Comparison of ENCODE assay signal across 8 mouse cellular contexts in the genomic region with DNA sequence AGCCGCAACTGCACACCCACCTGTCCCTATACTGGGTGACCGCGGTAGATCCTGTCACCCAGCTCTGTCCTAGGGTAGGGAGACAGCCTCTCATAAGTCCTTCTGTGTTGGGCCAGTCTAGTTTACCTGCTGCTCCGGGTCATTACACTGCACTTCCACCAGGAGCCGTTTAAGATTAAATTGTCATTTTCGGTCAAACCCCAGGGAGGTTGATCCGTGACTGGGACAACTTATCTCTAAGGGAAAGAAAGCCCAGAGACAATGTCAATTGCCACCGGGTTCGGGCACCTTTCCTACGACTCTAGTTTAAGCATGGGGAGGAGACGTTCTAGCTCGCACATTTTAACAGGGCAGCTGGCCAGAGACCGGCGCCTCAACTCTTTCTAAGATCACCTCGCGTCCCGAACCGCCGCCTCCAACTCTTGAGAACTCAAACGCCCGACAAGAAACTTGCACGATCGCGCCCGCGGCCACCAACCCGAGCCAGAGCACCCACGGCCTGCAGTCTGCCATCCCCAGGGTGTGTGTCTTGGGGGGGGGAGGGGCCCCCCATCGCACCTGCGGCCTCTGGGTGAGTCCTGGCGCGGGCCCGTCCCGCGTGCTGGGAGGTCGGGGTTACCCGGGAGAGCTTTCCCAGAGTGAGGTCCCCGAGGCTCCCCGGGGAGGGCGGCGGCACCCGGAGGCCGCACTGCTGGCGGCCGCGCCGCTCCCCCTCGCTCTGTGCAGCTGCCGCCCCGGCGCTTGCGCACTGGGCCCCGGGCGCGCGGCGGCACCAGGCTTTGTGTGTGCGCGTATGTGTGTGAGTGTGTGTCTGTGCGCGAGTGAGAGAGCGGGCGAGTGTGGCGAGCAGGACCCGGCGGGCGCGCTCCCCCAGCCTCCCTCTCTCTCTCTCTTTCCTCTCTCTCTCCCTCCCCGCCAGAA. TPM values are rescaled to one million over a fixed set of nuclear protein-coding genes. Genes with fewer than 3 reads are reported as not detected.
DNase-seq lines count a peak whose midpoint lies in the region; ATAC-seq and TF ChIP-seq lines count a peak whose summit lies in the region.

A gene (plus strand): TSS at position 128 of the 921 bp plus-strand sequence.

- H3K79me2 ChIP-seq in liver, adult 2 months (ENCODE audit: control insufficient read depth, insufficient read depth, low read length): peaks cover 12% of the 10 kb centered on the region; the same call in 1 of the 2 replicates
- peaks cover 18% of the 10 kb centered on the region for H3K79me2 ChIP-seq in myocyte (ENCODE audit: control insufficient read depth, insufficient read depth)

- peak within 1 kb of the TSS; percentile 95 for H3K9ac ChIP-seq in heart, embryonic 13.5 days
- H3K9ac ChIP-seq in kidney, postnatal 0 days (ENCODE audit: low read depth, low read length): peak within 1 kb of the TSS; percentile 97
- peak within 1 kb of the TSS; percentile 88 for H3K9ac ChIP-seq in liver, adult 2 months (ENCODE audit: low read depth, low read length)

- H3K36me3 ChIP-seq in heart, embryonic 13.5 days: 0 out of 2 replicates have a peak, but pooled peaks cover 4% of the 10 kb centered on the region
- no peaks in the 10 kb centered on the region for H3K36me3 ChIP-seq in kidney, postnatal 0 days (ENCODE audit: insufficient read depth, low read length)
- no peaks in the 10 kb centered on the region for H3K36me3 ChIP-seq in liver, adult 2 months (ENCODE audit: control insufficient read depth, insufficient read depth, low read length)
- H3K36me3 ChIP-seq in myocyte (ENCODE audit: control insufficient read depth, insufficient read depth): no peaks in the 10 kb centered on the region

- TF ChIP-seq CTCF in kidney, postnatal 0 days (IDR thresholded peaks at IDR 0.05; ENCODE audit: low read depth): peak; percentile 49; the same call in 1 of the 2 replicates
- TF ChIP-seq CTCF in liver, adult 2 months (IDR thresholded peaks at IDR 0.05; ENCODE audit: low read depth, low read length): peak; percentile 25; the same call in 1 of the 2 replicates

- peak; percentile 82 for ATAC-seq in CD4-positive, CD25-positive, alpha-beta regulatory T cell, adult 4 months
- ATAC-seq in erythroid progenitor cell, adult 5-6 weeks (replicated peaks; ENCODE audit: low FRiP score, poor library complexity, severe bottlenecking): peak; percentile 57
- ATAC-seq in heart, embryonic 13.5 days (ENCODE audit: extremely low read depth, insufficient number of reproducible peaks, low FRiP score, low TSS enrichment): peak; percentile 48; the same call in 1 of the 2 replicates
- peak; percentile 78 for ATAC-seq in kidney, postnatal 0 days (replicated peaks; ENCODE audit: low FRiP score, low read depth)

- 1% methylated on average over 69 of the region's 69 CpGs for WGBS in heart, embryonic 13.5 days
- under 1% methylated on average over 67 of the region's 69 CpGs for WGBS in kidney, postnatal 0 days
- WGBS in liver, adult 2 months: under 1% methylated on average over 69 of the region's 69 CpGs

- peak within 1 kb of the TSS; percentile 91 for H3K4me2 ChIP-seq in heart, embryonic 13.5 days
- peak within 1 kb of the TSS; percentile 95 for H3K4me2 ChIP-seq in kidney, postnatal 0 days (ENCODE audit: low read length)
- peak within 1 kb of the TSS; percentile 74 for H3K4me2 ChIP-seq in myocyte (ENCODE audit: low read depth)

- H3K4me3 ChIP-seq in brown adipose tissue, adult 24 weeks (ENCODE audit: insufficient read depth, low read depth, low read length): peak within 1 kb of the TSS; percentile 96
- peak within 1 kb of the TSS; percentile 93 for H3K4me3 ChIP-seq in heart, embryonic 13.5 days
- peak within 1 kb of the TSS; percentile 97 for H3K4me3 ChIP-seq in kidney, postnatal 0 days (replicated peaks; ENCODE audit: low read depth, low read length)
- H3K4me3 ChIP-seq in liver, adult 2 months (ENCODE audit: insufficient read depth, low read depth, low read length): peak within 1 kb of the TSS; percentile 81
- peak within 1 kb of the TSS; percentile 57 for H3K4me3 ChIP-seq in myocyte

- H3K27me3 ChIP-seq in heart, embryonic 13.5 days (replicated peaks): no peaks in the 10 kb centered on the region
- H3K27me3 ChIP-seq in kidney, postnatal 0 days (ENCODE audit: insufficient read depth, low read length): no peaks in the 10 kb centered on the region
- H3K27me3 ChIP-seq in liver, adult 2 months (ENCODE audit: control insufficient read depth, insufficient read depth, low read length): no peaks in the 10 kb centered on the region
- no peaks in the 10 kb centered on the region for H3K27me3 ChIP-seq in myocyte (ENCODE audit: control insufficient read depth, insufficient read depth, insufficient read length)

- peak; percentile 88 for DNase-seq in kidney, postnatal 0 days (ENCODE audit: low spot score)
- DNase-seq in liver, adult 2 months (ENCODE audit: extremely low read depth, low read depth, low spot score): peak; percentile 65
- peak; percentile 81 to 93 for DNase-seq in spleen, postnatal 4 days (ENCODE audit: low spot score in 2 of 2)

- no peaks in the 10 kb centered on the region for H3K9me3 ChIP-seq in heart, embryonic 13.5 days
- no peaks in the 10 kb centered on the region for H3K9me3 ChIP-seq in kidney, postnatal 0 days (replicated peaks; ENCODE audit: low read length)

- peak within 1 kb of the TSS; percentile 18 for H3ac ChIP-seq in myocyte (ENCODE audit: control insufficient read depth, insufficient read length)

- TF ChIP-seq POLR2A in liver, adult 2 months (IDR thresholded peaks at IDR 0.05; ENCODE audit: extremely low read depth, insufficient read depth, low read length): 0 out of 2 replicates have a peak, but pooled peaks have one; percentile 57
- TF ChIP-seq POLR2A in myocyte (IDR thresholded peaks at IDR 0.05; ENCODE audit: insufficient read length, low read depth): peak; percentile 73

- peak within 1 kb of the TSS; percentile 69 for H3K27ac ChIP-seq in brown adipose tissue, adult 24 weeks (replicated peaks; ENCODE audit: low read depth, low read length)
- peak within 1 kb of the TSS; percentile 98 for H3K27ac ChIP-seq in heart, embryonic 13.5 days (replicated peaks)
- peak within 1 kb of the TSS; percentile 99 for H3K27ac ChIP-seq in kidney, postnatal 0 days
- H3K27ac ChIP-seq in liver, adult 2 months (replicated peaks; ENCODE audit: insufficient read depth, low read depth, low read length): peak within 1 kb of the TSS; percentile 83

- peaks cover 8% of the 10 kb centered on the region for H3K4me1 ChIP-seq in brown adipose tissue, adult 24 weeks (ENCODE audit: control insufficient read depth, insufficient read depth, insufficient read length, low read length)
- H3K4me1 ChIP-seq in heart, embryonic 13.5 days: peaks cover 38% of the 10 kb centered on the region
- H3K4me1 ChIP-seq in kidney, postnatal 0 days (replicated peaks; ENCODE audit: insufficient read depth, low read length): peaks cover 10% of the 10 kb centered on the region; the same call in 1 of the 2 replicates
- peaks cover 10% of the 10 kb centered on the region for H3K4me1 ChIP-seq in liver, adult 2 months (ENCODE audit: control insufficient read depth, insufficient read depth, low read length)

TF ChIP-seq in myocyte, 11 proteins besides CTCF, POLR2A, EP300 and RAD21:
- TF ChIP-seq MYOG (IDR thresholded peaks at IDR 0.05; ENCODE audit: control insufficient read depth in 1 of 3, insufficient read depth in 1 of 3, insufficient read length in 2 of 3, low read depth in 2 of 3) (peak in 2 of 3 experiments; percentile 88 to 91), E2F4 (IDR thresholded peaks at IDR 0.05; ENCODE audit: insufficient read depth) (peak; percentile 14), POLR2AphosphoS2 (IDR thresholded peaks at IDR 0.05; ENCODE audit: insufficient read length, low read depth) (peak; percentile 81), MYOD1 (IDR thresholded peaks at IDR 0.05; ENCODE audit: control insufficient read depth in 1 of 3, insufficient read length in 2 of 3, low read depth in 2 of 3) (peak in 2 of 3 experiments; percentile 57 to 87), USF1 (IDR thresholded peaks at IDR 0.05; ENCODE audit: low read depth) (no peak), REST (IDR thresholded peaks at IDR 0.05; ENCODE audit: insufficient read depth, insufficient read length) (no peak), TCF3 (IDR thresholded peaks at IDR 0.05; ENCODE audit: insufficient read length, low read depth) (peak; percentile 1), TCF12 (IDR thresholded peaks at IDR 0.05; ENCODE audit: insufficient read depth, poor library complexity, severe bottlenecking) (peak; percentile 2), SRF (IDR thresholded peaks at IDR 0.05; ENCODE audit: control insufficient read depth, insufficient read length, low read depth) (no peak), CEBPB (IDR thresholded peaks at IDR 0.05; ENCODE audit: insufficient read depth, poor library complexity, severe bottlenecking) (no peak), MAX (IDR thresholded peaks at IDR 0.05; ENCODE audit: low read depth) (no peak)

RNA-seq across cellular contexts. Expression of the gene that starts here (rescaled TPM):
- 1 to 10 TPM; 7.2 to 9.8 TPM for polyA plus RNA-seq in CD4-positive, CD25-positive, alpha-beta regulatory T cell, adult 4 months (2017; shearing (Covaris generic))
- 9.7 and 9.8 TPM in 2 replicates for polyA plus RNA-seq in brown adipose tissue, adult 24 weeks (2012; ENCODE audit: insufficient read depth, insufficient read length, missing spikeins)
- total RNA-seq in erythroid progenitor cell, adult 5-6 weeks (2015; ENCODE audit: low replicate concordance): 15.1 and 18.0 TPM in 2 replicates
- 8.7 and 11.3 TPM in 2 replicates for total RNA-seq in erythroid progenitor cell, adult 5-6 weeks (2017; ENCODE audit: low replicate concordance)
- 13.5 and 14.5 TPM in 2 replicates for polyA plus RNA-seq in heart, embryonic 13.5 days (2015; fragmentation: Nextera tagmentation; extraction: Ambion mirVana)
- 27.4 and 29.9 TPM in 2 replicates for polyA plus RNA-seq in kidney, postnatal 0 days (2015; fragmentation: Nextera tagmentation; extraction: Ambion mirVana)
- 3.0 and 4.0 TPM in 2 replicates for total RNA-seq in liver, adult 2 months (2014; rRNA removed)
- polyA plus RNA-seq in liver, adult 2 months (2012; rRNA removed): 3.0 and 3.8 TPM in 2 replicates
- 3.6 TPM for polyA plus RNA-seq in myocyte (2012; fragmentation: generic; extraction: Trizol)

Comparison
In these comparisons a context has a peak if more than half of its experiments do, and no peak if none do; other contexts are left out.
1. Peak in every context shown above with its lines: DNase-seq, ATAC-seq, H3K4me3 ChIP-seq and H3K27ac ChIP-seq.